Mouse (Mus musculus): ENCODE results near the gene Olfr1317.

The Olfr1317 gene

GRCm38 (mm10) chr2:112140029-112140428, at the start of gene Olfr1317:
TSS of gene Olfr1317 (plus strand) at chr2:112140329.
- no peak for DNase-seq

GRCm38 (mm10) chr2:112096681-112097080, 43.4 kb upstream of the Olfr1317 start, which contains the start of gene Olfr1314:
TSS of gene Olfr1314 (minus strand) at chr2:112096781.
- no peak for DNase-seq

- no peak for DNase-seq
Observed at GRCm38 (mm10) chr2:112115340-112115739, 24.8 kb upstream of the Olfr1317 start, which contains the start of gene Olfr1315-ps1. TSS of gene Olfr1315-ps1 (minus strand) at chr2:112115440.

- DNase-seq, result no peak
Observed at GRCm38 (mm10) chr2:112134877-112135276, 5.3 kb upstream of the Olfr1317 start, which contains the start of gene Olfr1316. TSS of gene Olfr1316 (minus strand) at chr2:112134977.

- DNase-seq, result no peak
Observed at GRCm38 (mm10) chr2:112153898-112154297, 13.8 kb downstream of the Olfr1317 start, which contains the start of gene Olfr1318. TSS of gene Olfr1318 (plus strand) at chr2:112154198.

All from cerebellum, postnatal 36 days (tissue).